Mouse (Mus musculus) E14TG2a.4 (cell line): ENCODE results near the gene Fam43a.

ENCODE experiments used
- CTCF ChIP-seq: conservative IDR thresholded peaks from 2 replicates; pipeline ENCODE4 v1.5.1; 2014; ENCODE audit warnings: low read length
- NANOG ChIP-seq: IDR thresholded peaks from 2 replicates; pipeline ENCODE4 v1.6.1; 2014; ENCODE audit warnings: borderline replicate concordance, low read length, mixed read lengths
- POU5F1 ChIP-seq: IDR thresholded peaks from 2 replicates; pipeline ENCODE4 v1.6.1; 2014; ENCODE audit warnings: low read length, borderline replicate concordance

DNA sequence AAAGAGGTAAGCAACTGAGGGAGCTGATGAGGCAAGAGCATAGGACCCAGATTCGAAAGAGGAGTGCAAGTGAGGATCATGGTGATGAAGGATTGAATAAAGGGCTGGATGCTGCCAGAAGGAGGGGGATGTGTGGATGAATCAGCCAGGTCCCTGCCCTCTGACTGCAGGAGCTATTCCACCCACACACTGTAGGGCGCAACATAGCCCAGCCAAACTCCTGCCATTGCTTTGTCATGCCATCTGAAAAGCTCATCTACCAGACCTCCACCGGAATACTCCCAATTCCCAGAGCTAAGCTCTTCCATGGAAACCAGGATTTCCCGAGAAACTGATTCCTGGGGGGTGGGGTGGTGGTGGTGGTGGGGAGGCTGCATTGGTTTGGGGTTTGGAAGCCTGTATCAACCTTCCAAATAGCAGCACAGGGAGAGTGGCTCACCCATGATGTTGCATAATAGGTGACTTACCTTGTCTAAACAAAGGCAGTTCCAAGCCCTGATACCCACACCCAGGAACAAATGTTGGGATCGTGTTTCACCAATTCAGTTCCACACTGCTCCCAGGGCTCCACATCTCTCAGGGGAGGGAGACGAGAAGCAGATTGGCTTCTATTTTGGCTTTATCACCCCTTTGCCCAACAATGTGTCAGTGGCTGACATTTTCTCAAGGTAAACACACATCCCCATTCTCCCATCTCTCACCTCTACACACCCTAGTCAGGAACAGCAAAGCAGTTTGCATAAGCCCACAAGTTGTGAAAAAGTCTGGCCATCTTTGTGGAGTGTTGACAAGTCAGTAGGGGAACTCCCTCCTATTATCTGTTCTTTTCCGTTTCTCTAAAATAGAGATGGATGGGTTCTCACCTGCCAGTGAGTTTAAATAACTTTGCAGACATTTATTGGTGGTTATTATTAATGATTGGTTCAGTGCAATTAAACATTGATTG is 9.0 kb upstream of the Fam43a start:
- no peak for TF ChIP-seq NANOG
- no peak for TF ChIP-seq CTCF
- TF ChIP-seq POU5F1 = no peak
